17 mouse cellular contexts compared by ENCODE assay signal in the genomic region with DNA sequence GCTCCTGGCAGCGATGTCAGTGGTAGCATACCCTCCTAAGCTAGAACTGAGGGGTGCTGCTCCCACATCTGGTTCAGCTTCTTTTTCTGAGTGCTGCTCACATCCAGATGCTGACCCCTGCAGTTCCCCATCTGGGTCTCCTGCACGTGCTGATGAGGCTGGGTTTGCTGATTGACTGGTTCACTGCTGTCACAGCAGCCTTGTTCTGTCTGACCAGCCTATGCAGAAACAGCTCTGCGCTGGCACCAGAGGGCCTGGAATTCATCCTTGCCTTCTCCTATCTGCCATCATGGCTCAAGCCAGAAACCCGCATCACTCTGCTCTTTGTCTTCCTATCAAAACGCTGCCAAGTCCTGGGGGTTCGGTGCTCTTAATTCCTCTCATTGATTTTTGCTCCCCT.
DNase-seq lines count a peak whose midpoint lies in the region; ATAC-seq lines count a peak whose summit lies in the region.
"Had no signal": no experiment of that assay in that cellular context is flagged by ENCODE, and none has a peak within 500 bp of the region (broad histone marks: within the 10 kb centered on the region; RNA-seq: fewer than 3 reads in every experiment).

No protein-coding gene starts in this region.

- peaks cover 18% of the 10 kb centered on the region for H3K4me1 ChIP-seq in forebrain, embryonic 15.5 days
- H3K4me1 ChIP-seq in forebrain, embryonic 12.5 days: peaks cover 13% of the 10 kb centered on the region
- H3K4me1 ChIP-seq in hindbrain, embryonic 12.5 days: peaks cover 25% of the 10 kb centered on the region
- H3K4me1 ChIP-seq in midbrain, embryonic 11.5 days (ENCODE audit: control insufficient read depth, insufficient read depth, low read length): 0 out of 2 replicates have a peak, but pooled peaks cover 8% of the 10 kb centered on the region
- peaks cover 21% of the 10 kb centered on the region; the same call in 1 of the 2 replicates for H3K4me1 ChIP-seq in neural tube, embryonic 14.5 days (ENCODE audit: control insufficient read depth, insufficient read depth, low read length)
- H3K4me1 ChIP-seq: liver, embryonic 13.5 days had no signal

- no peak overlapping the region for H3K9ac ChIP-seq in forebrain, embryonic 15.5 days (replicated peaks)
- no peak overlapping the region for H3K9ac ChIP-seq in forebrain, embryonic 12.5 days
- H3K9ac ChIP-seq in hindbrain, embryonic 12.5 days: no peak overlapping the region
- 0 out of 2 replicates have a peak overlapping the region, but pooled peaks have one; percentile 5 for H3K9ac ChIP-seq in midbrain, embryonic 11.5 days (ENCODE audit: low read length)
- H3K9ac ChIP-seq in neural tube, embryonic 14.5 days (replicated peaks; ENCODE audit: low read depth, low read length): no peak overlapping the region
- H3K9ac ChIP-seq: liver, embryonic 13.5 days had no signal

- peak; percentile 47; the same call in 1 of the 2 replicates for ATAC-seq in forebrain, embryonic 15.5 days (replicated peaks)
- ATAC-seq in forebrain, embryonic 12.5 days (ENCODE audit: low FRiP score): no peak
- ATAC-seq in hindbrain, embryonic 12.5 days (ENCODE audit: low FRiP score): peak; percentile 22; the same call in 1 of the 2 replicates
- no peak for ATAC-seq in midbrain, embryonic 11.5 days (ENCODE audit: low FRiP score)
- peak; percentile 80 for ATAC-seq in neural tube, embryonic 14.5 days (ENCODE audit: low read depth)

- WGBS in forebrain, embryonic 15.5 days: 33% methylated on average over 6 of the region's 6 CpGs
- 40% methylated on average over 6 of the region's 6 CpGs for WGBS in forebrain, embryonic 12.5 days
- 25% methylated on average over 6 of the region's 6 CpGs for WGBS in hindbrain, embryonic 12.5 days
- 30% methylated on average over 6 of the region's 6 CpGs for WGBS in midbrain, embryonic 11.5 days
- 19% methylated on average over 6 of the region's 6 CpGs for WGBS in neural tube, embryonic 14.5 days

- no peak overlapping the region for H3K4me3 ChIP-seq in forebrain, embryonic 15.5 days
- no peak overlapping the region for H3K4me3 ChIP-seq in forebrain, embryonic 12.5 days (replicated peaks)
- no peak overlapping the region for H3K4me3 ChIP-seq in hindbrain, embryonic 12.5 days
- no peak overlapping the region for H3K4me3 ChIP-seq in midbrain, embryonic 11.5 days (ENCODE audit: low read depth, low read length)
- H3K4me3 ChIP-seq in neural tube, embryonic 14.5 days (ENCODE audit: low read depth, low read length): no peak overlapping the region
- H3K4me3 ChIP-seq: liver, embryonic 13.5 days had no signal

- H3K9me3 ChIP-seq in forebrain, embryonic 15.5 days: no peaks in the 10 kb centered on the region
- H3K9me3 ChIP-seq in forebrain, embryonic 12.5 days: no peaks in the 10 kb centered on the region
- no peaks in the 10 kb centered on the region for H3K9me3 ChIP-seq in hindbrain, embryonic 12.5 days (replicated peaks)
- H3K9me3 ChIP-seq in midbrain, embryonic 11.5 days (ENCODE audit: control insufficient read depth, low read length): no peaks in the 10 kb centered on the region
- no peaks in the 10 kb centered on the region for H3K9me3 ChIP-seq in neural tube, embryonic 14.5 days (ENCODE audit: control insufficient read depth, low read length)
- H3K9me3 ChIP-seq: liver, embryonic 13.5 days had no signal

- no peaks in the 10 kb centered on the region for H3K27me3 ChIP-seq in forebrain, embryonic 15.5 days
- H3K27me3 ChIP-seq in forebrain, embryonic 12.5 days: no peaks in the 10 kb centered on the region
- H3K27me3 ChIP-seq in hindbrain, embryonic 12.5 days: no peaks in the 10 kb centered on the region; the same call in none of the 2 replicates
- H3K27me3 ChIP-seq in midbrain, embryonic 11.5 days (ENCODE audit: control insufficient read depth, insufficient read depth, low read length): no peaks in the 10 kb centered on the region
- no peaks in the 10 kb centered on the region for H3K27me3 ChIP-seq in neural tube, embryonic 14.5 days (ENCODE audit: control insufficient read depth, insufficient read depth, low read length)
- H3K27me3 ChIP-seq: liver, embryonic 13.5 days had no signal

- H3K27ac ChIP-seq in forebrain, embryonic 15.5 days (replicated peaks): peak overlapping the region; percentile 23; the same call in 1 of the 2 replicates
- H3K27ac ChIP-seq in forebrain, embryonic 12.5 days: no peak overlapping the region
- 0 out of 2 replicates have a peak overlapping the region, but pooled peaks have one; percentile 4 for H3K27ac ChIP-seq in hindbrain, embryonic 12.5 days
- H3K27ac ChIP-seq in midbrain, embryonic 11.5 days (ENCODE audit: low read depth, low read length): no peak overlapping the region
- peak overlapping the region; percentile 49; the same call in 1 of the 2 replicates for H3K27ac ChIP-seq in neural tube, embryonic 14.5 days (ENCODE audit: low read depth, low read length)
- H3K27ac ChIP-seq: liver, embryonic 13.5 days had no signal

- peak; percentile 89 for DNase-seq in midbrain, embryonic 11.5 days (ENCODE audit: low spot score, missing footprints)
- DNase-seq in thymus, postnatal 4 days: no peak
- no peak for DNase-seq in cerebellum, adult 8-10 months
- DNase-seq in left cerebral cortex, adult 8-10 months (ENCODE audit: low spot score in 2 of 2): no peak
- DNase-seq: adrenal gland, adult 2 months; B cell, adult 2 months; cerebellum, postnatal 36 days; gastrocnemius, postnatal 10 days; heart, postnatal 36 days; kidney, adult 18-20 months; kidney, postnatal 25 days; liver, embryonic 13.5 days had no signal

- H3K4me2 ChIP-seq in forebrain, embryonic 15.5 days (replicated peaks): no peak overlapping the region
- H3K4me2 ChIP-seq in forebrain, embryonic 12.5 days: no peak overlapping the region
- H3K4me2 ChIP-seq in hindbrain, embryonic 12.5 days (replicated peaks): no peak overlapping the region
- H3K4me2 ChIP-seq in midbrain, embryonic 11.5 days: no peak overlapping the region
- H3K4me2 ChIP-seq in neural tube, embryonic 14.5 days (ENCODE audit: low read depth, low read length): 0 out of 2 replicates have a peak overlapping the region, but pooled peaks have one; percentile 6
- H3K4me2 ChIP-seq: heart, embryonic 11.5 days; liver, embryonic 13.5 days had no signal

- H3K36me3 ChIP-seq in forebrain, embryonic 15.5 days: no peaks in the 10 kb centered on the region
- H3K36me3 ChIP-seq in forebrain, embryonic 12.5 days (replicated peaks): no peaks in the 10 kb centered on the region
- H3K36me3 ChIP-seq in hindbrain, embryonic 12.5 days: no peaks in the 10 kb centered on the region
- H3K36me3 ChIP-seq in midbrain, embryonic 11.5 days (ENCODE audit: control insufficient read depth, insufficient read depth, low read length): no peaks in the 10 kb centered on the region
- no peaks in the 10 kb centered on the region for H3K36me3 ChIP-seq in neural tube, embryonic 14.5 days (ENCODE audit: control insufficient read depth, insufficient read depth, low read length)
- H3K36me3 ChIP-seq: liver, embryonic 13.5 days had no signal

Comparison
In these comparisons a context has a peak if more than half of its experiments do, and no peak if none do; other contexts are left out.
1. ATAC-seq: peak in forebrain, embryonic 15.5 days (single experiment), hindbrain, embryonic 12.5 days (single experiment) and neural tube, embryonic 14.5 days (single experiment); none in forebrain, embryonic 12.5 days (single experiment) and midbrain, embryonic 11.5 days (single experiment).
2. H3K27ac ChIP-seq: peak in forebrain, embryonic 15.5 days (single experiment), hindbrain, embryonic 12.5 days (single experiment) and neural tube, embryonic 14.5 days (single experiment); none in forebrain, embryonic 12.5 days (single experiment) and midbrain, embryonic 11.5 days (single experiment).